Mouse (Mus musculus): ENCODE measurements around the gene 2310022B05Rik.

DNA sequence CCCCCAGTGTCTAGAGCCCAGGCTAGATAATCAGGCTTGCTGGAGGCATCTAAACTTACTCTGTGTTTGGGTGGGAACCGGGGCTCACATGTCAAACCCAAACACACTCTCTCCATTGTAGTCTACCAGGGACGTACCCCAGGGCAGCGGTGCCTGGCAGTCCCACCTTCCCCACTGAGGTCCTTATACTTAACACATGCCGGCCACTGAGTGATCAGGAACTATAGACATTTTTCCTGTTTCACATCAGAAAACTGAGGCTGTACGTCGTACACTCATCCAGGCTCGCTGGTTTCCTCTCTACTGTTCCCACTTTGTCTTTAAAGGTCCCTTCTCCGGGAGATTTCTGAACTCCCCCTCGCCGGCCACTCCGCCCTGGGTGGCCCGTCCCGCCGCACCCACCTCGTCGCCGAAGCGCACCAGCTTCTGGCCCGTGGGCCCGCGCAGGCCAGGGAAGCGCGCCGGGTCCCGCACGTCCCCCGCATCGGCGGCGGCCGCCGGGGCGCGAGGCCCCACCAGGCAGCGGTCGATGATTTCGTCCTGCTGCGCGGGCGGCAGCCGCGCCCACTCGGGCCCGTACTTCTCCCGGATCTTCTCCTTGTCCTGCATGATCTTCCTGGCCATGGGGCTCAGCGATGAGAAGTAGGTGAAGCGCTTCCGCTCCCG, 590 bp downstream of the 2310022B05Rik start:
- TF ChIP-seq CTCF (IDR thresholded peaks at IDR 0.05) (no peak), POLR2A (IDR thresholded peaks at IDR 0.05; ENCODE audit: insufficient read depth, low read depth, low read length) (no peak; the same call in 1 of the 2 replicates), EP300 (IDR thresholded peaks at IDR 0.05; ENCODE audit: insufficient read depth, low read depth, low read length) (no peak)
